Mouse (Mus musculus) midbrain, postnatal 0 days (tissue): ENCODE data around the gene Pbx1. TPM values are rescaled to one million over a fixed set of nuclear protein-coding genes. Genes with fewer than 3 reads are reported as not detected.

Experiments
- ATAC-seq: fragments of 200-750 bp; cut with Nextera tagmentation; 2 replicates; pipeline ENCODE4 v1.8.0; 2017; ENCODE audit warnings: moderate number of reproducible peaks, mild to moderate bottlenecking, moderate TSS enrichment, moderate library complexity; ENCODE audit not compliant: low FRiP score
- DNase-seq: peaks from one replicate; pipeline ENCODE4 v3.0.0-alpha.2; 2015; ENCODE audit warnings: low spot score
- H3K27ac ChIP-seq: fragments of 300-500 bp; sonication (generic); 2 replicates; pipeline ENCODE4 v1.5.1; 2014; ENCODE audit warnings: low read depth, mild to moderate bottlenecking, low read length, mixed read lengths
- H3K27me3 ChIP-seq: fragments of 300-500 bp; sonication (generic); 2 replicates; pipeline ENCODE4 v1.6.1; 2014; ENCODE audit warnings: low read length, control low read depth, mixed read lengths; ENCODE audit not compliant: insufficient read depth
- H3K36me3 ChIP-seq: fragments of 300-500 bp; sonication (generic); 2 replicates; pipeline ENCODE4 v1.6.1; 2014; ENCODE audit warnings: low read length, control low read depth, mixed read lengths; ENCODE audit not compliant: insufficient read depth
- H3K4me1 ChIP-seq: fragments of 300-500 bp; sonication (generic); 2 replicates; pipeline ENCODE4 v1.6.1; 2014; ENCODE audit warnings: mild to moderate bottlenecking, control low read depth, antibody characterized with exemption, low read length, mixed read lengths; ENCODE audit not compliant: insufficient read depth
- H3K4me2 ChIP-seq: fragments of 300-500 bp; sonication (generic); 2 replicates; pipeline ENCODE4 v1.6.1; 2014; ENCODE audit warnings: low read depth, mild to moderate bottlenecking, low read length, mixed read lengths; ENCODE audit not compliant: poor library complexity, severe bottlenecking
- H3K4me3 ChIP-seq: fragments of 300-500 bp; sonication (generic); 2 replicates; pipeline ENCODE4 v1.5.1; 2014; ENCODE audit warnings: low read depth, mild to moderate bottlenecking, low read length, moderate library complexity
- H3K9ac ChIP-seq: fragments of 300-500 bp; sonication (generic); replicated peaks from 2 replicates; pipeline ENCODE4 v1.6.1; 2014; ENCODE audit warnings: mild to moderate bottlenecking, low read length, moderate library complexity, mixed read lengths; ENCODE audit not compliant: poor library complexity, severe bottlenecking
- H3K9me3 ChIP-seq: fragments of 300-500 bp; sonication (generic); 2 replicates; pipeline ENCODE4 v1.6.1; 2016; ENCODE audit warnings: low read length, control low read depth
- CTCF ChIP-seq: IDR thresholded peaks from 2 replicates; pipeline ENCODE4 v1.5.1; 2016; ENCODE audit warnings: antibody characterized with exemption, mild to moderate bottlenecking
- WGBS: fragments of 180-500 bp; shearing (Covaris S2); extraction: QIAGEN DNeasy Blood & Tissue Kit; methylation state at CpG from one replicate; pipeline ENCODE4 v1.1.7; 2014; 5-methylcytosine and 5-hydroxymethylcytosine counted together
- polyA plus RNA-seq: library from polyadenylated mRNA; unstranded; fragments of >200 nt; fragmentation: Nextera tagmentation; extraction: Ambion mirVana; gene quantifications from 2 replicates; pipeline ENCODE4 v1.2.1, GENCODE M21; 2015
- total RNA-seq: library from RNA; depleted of rRNA; stranded (reverse); fragments of >200 nt; gene quantifications from 2 replicates; pipeline ENCODE4 v1.2.3, GENCODE M21; 2014

The Pbx1 gene
- total and polyA plus RNA-seq, 2 experiments from 2014 or later = 57.6 to 83.4 TPM

- Histone ChIP-seq H3K9ac (no peak overlapping the region), H3K27ac (peak overlapping the region; percentile 43; the same call in 1 of the 2 replicates), H3K9me3 (no peaks in the 10 kb centered on the region), H3K4me1 (peaks cover 46% of the 10 kb centered on the region), H3K4me3 (no peak overlapping the region), H3K36me3 (0 out of 2 replicates have a peak, but pooled peaks cover 2% of the 10 kb centered on the region), H3K27me3 (no peaks in the 10 kb centered on the region), H3K4me2 (no peak overlapping the region)
- no peak for TF ChIP-seq CTCF
- ATAC-seq (no peak), DNase-seq (peak; percentile 79)
- WGBS = 7% methylated on average over 4 of the region's 4 CpGs
Observed at GRCm38 (mm10) chr1:168354934-168355333, 77.1 kb downstream of the Pbx1 start.

GRCm38 (mm10) chr1:168348036-168348784 lies 83.9 kb downstream of the Pbx1 start:
- no peak for ATAC-seq
- Histone ChIP-seq H3K36me3 (0 out of 2 replicates have a peak, but pooled peaks cover 2% of the 10 kb centered on the region), H3K4me1 (peaks cover 6% of the 10 kb centered on the region)

GRCm38 (mm10) chr1:168344918-168345317 lies 87.2 kb downstream of the Pbx1 start:
- Histone ChIP-seq H3K27ac (no peak overlapping the region), H3K4me1 (peaks cover 19% of the 10 kb centered on the region), H3K9me3 (no peaks in the 10 kb centered on the region), H3K36me3 (no peaks in the 10 kb centered on the region), H3K9ac (no peak overlapping the region), H3K27me3 (no peaks in the 10 kb centered on the region), H3K4me3 (no peak overlapping the region), H3K4me2 (no peak overlapping the region)
- DNase-seq = no peak
- 68% methylated on average over 8 of the region's 8 CpGs for WGBS
- ATAC-seq = no peak
- TF ChIP-seq CTCF = no peak

More at GRCm38 (mm10) chr1:168348036-168348784, 83.9 kb downstream of the Pbx1 start:
- Histone ChIP-seq H3K4me3 (no peak overlapping the region), H3K9me3 (no peaks in the 10 kb centered on the region), H3K27me3 (no peaks in the 10 kb centered on the region), H3K27ac (no peak overlapping the region), H3K9ac (no peak overlapping the region), H3K4me2 (no peak overlapping the region)
- 39% methylated on average over 8 of the region's 8 CpGs for WGBS
- DNase-seq = no peak
- no peak for TF ChIP-seq CTCF

GRCm38 (mm10) chr1:168344262-168344661 lies 87.8 kb downstream of the Pbx1 start:
- 54% methylated on average over 5 of the region's 5 CpGs for WGBS

GRCm38 (mm10) chr1:168342269-168342668 lies 89.8 kb downstream of the Pbx1 start:
- no peaks in the 10 kb centered on the region for H3K36me3 ChIP-seq
- WGBS = 27% methylated on average over 5 of the region's 6 CpGs
- H3K4me2 ChIP-seq = peak overlapping the region; percentile 10
- no peaks in the 10 kb centered on the region for H3K27me3 ChIP-seq
- no peak for TF ChIP-seq CTCF
- ATAC-seq = no peak
- H3K27ac ChIP-seq = peak overlapping the region; percentile 72
- peaks cover 15% of the 10 kb centered on the region for H3K4me1 ChIP-seq
- no peak overlapping the region for H3K9ac ChIP-seq
- H3K9me3 ChIP-seq = no peaks in the 10 kb centered on the region
- DNase-seq = no peak
- H3K4me3 ChIP-seq = no peak overlapping the region

More at GRCm38 (mm10) chr1:168344262-168344661, 87.8 kb downstream of the Pbx1 start:
- TF ChIP-seq CTCF = no peak
- Histone ChIP-seq H3K27me3 (no peaks in the 10 kb centered on the region), H3K27ac (peak overlapping the region; percentile 38; the same call in 1 of the 2 replicates), H3K9me3 (no peaks in the 10 kb centered on the region), H3K9ac (no peak overlapping the region), H3K36me3 (no peaks in the 10 kb centered on the region), H3K4me3 (no peak overlapping the region), H3K4me2 (no peak overlapping the region), H3K4me1 (peaks cover 19% of the 10 kb centered on the region)
- no peak for ATAC-seq
- DNase-seq = no peak

GRCm38 (mm10) chr1:168341863-168342262 lies 90.2 kb downstream of the Pbx1 start:
- no peaks in the 10 kb centered on the region for H3K27me3 ChIP-seq
- H3K9ac ChIP-seq = no peak overlapping the region
- peak overlapping the region; percentile 72 for H3K27ac ChIP-seq
- H3K4me3 ChIP-seq = no peak overlapping the region
- H3K4me2 ChIP-seq = peak overlapping the region; percentile 10
- ATAC-seq (peak; percentile 81), DNase-seq (peak; percentile 47)
- 14% methylated on average over 12 of the region's 12 CpGs for WGBS
- no peak for TF ChIP-seq CTCF
- H3K36me3 ChIP-seq = no peaks in the 10 kb centered on the region
- H3K4me1 ChIP-seq = peaks cover 15% of the 10 kb centered on the region
- no peaks in the 10 kb centered on the region for H3K9me3 ChIP-seq
